Mouse (Mus musculus): ENCODE measurements around the gene Procr.

- TF ChIP-seq CTCF (IDR thresholded peaks at IDR 0.05; ENCODE audit: low read depth, low read length) (no peak), POLR2A (IDR thresholded peaks at IDR 0.05; ENCODE audit: extremely low read depth, insufficient read depth, low read length) (no peak)
Observed at GRCm38 (mm10) chr2:155742211-155742610, 8.7 kb upstream of the Procr start.
